Mouse (Mus musculus) lung, postnatal 14 days (tissue): Measurements from ENCODE around the gene Sox18.

Source experiments
- DNase-seq: peaks from one replicate; pipeline ENCODE4 v3.0.0; 2021

Gene Sox18

GRCm38 (mm10) chr2:181679951-181680715 lies 8.7 kb upstream of the Sox18 start, which contains the start of gene Tcea2:
TSS of gene Tcea2 (plus strand) at chr2:181680310.
- peak; percentile 72 for DNase-seq

- DNase-seq: peak; percentile 80
Observed at GRCm38 (mm10) chr2:181678780-181679179, 7.3 kb upstream of the Sox18 start.

- DNase-seq: peak; percentile 43
Observed at GRCm38 (mm10) chr2:181677755-181678098, 6.3 kb upstream of the Sox18 start.

GRCm38 (mm10) chr2:181677096-181677754 lies 5.8 kb upstream of the Sox18 start:
- DNase-seq: peak; percentile 65

GRCm38 (mm10) chr2:181676424-181676823 lies 5.0 kb upstream of the Sox18 start:
- DNase-seq: no peak

- DNase-seq: peak; percentile 79
Observed at GRCm38 (mm10) chr2:181675454-181675853, 4.0 kb upstream of the Sox18 start.

- DNase-seq: no peak
Observed at GRCm38 (mm10) chr2:181674934-181675333, 3.5 kb upstream of the Sox18 start.

- DNase-seq: no peak
Observed at GRCm38 (mm10) chr2:181673501-181673900, 2.1 kb upstream of the Sox18 start.

GRCm38 (mm10) chr2:181671984-181672383 lies 544 bp upstream of the Sox18 start:
- no peak for DNase-seq

- no peak for DNase-seq
Observed at GRCm38 (mm10) chr2:181670913-181671311, 528 bp downstream of the Sox18 start.

- DNase-seq: no peak
Observed at GRCm38 (mm10) chr2:181670285-181670912, 1.0 kb downstream of the Sox18 start.

- peak; percentile 77 for DNase-seq
Observed at GRCm38 (mm10) chr2:181663298-181663630, 8.2 kb downstream of the Sox18 start.

- peak; percentile 32 for DNase-seq
Observed at GRCm38 (mm10) chr2:181662620-181663297, 8.7 kb downstream of the Sox18 start.

- DNase-seq: peak; percentile 91
Observed at GRCm38 (mm10) chr2:181659609-181660055, 11.8 kb downstream of the Sox18 start.

GRCm38 (mm10) chr2:181658930-181659555 lies 12.4 kb downstream of the Sox18 start:
- peak; percentile 70 for DNase-seq

- DNase-seq: no peak
Observed at GRCm38 (mm10) chr2:181658528-181658927, 12.9 kb downstream of the Sox18 start.

- DNase-seq: no peak
Observed at GRCm38 (mm10) chr2:181657441-181657840, 14.0 kb downstream of the Sox18 start.

- DNase-seq: no peak
Observed at GRCm38 (mm10) chr2:181656734-181657133, 14.7 kb downstream of the Sox18 start, which contains the start of gene Gm29797. TSS of gene Gm29797 (plus strand) at chr2:181657034.

GRCm38 (mm10) chr2:181653523-181653922 lies 17.9 kb downstream of the Sox18 start:
- DNase-seq: no peak

GRCm38 (mm10) chr2:181653065-181653464 lies 18.4 kb downstream of the Sox18 start:
- DNase-seq: no peak

GRCm38 (mm10) chr2:181648926-181649325 lies 22.5 kb downstream of the Sox18 start:
- DNase-seq: no peak

- no peak for DNase-seq
Observed at GRCm38 (mm10) chr2:181646626-181647472, 24.6 kb downstream of the Sox18 start.
